Mouse (Mus musculus): ENCODE measurements around the gene Rassf8. TPM values are rescaled to one million over a fixed set of nuclear protein-coding genes. Genes with fewer than 3 reads are reported as not detected.
A peak's percentile ranks its signal among the peaks of the same experiment; 100 is the strongest.

The Rassf8 gene
- polyA plus RNA-seq, 1 experiment from 2014 or later: 4.7 TPM

- 70% methylated on average over 1 of the region's 1 CpGs for WGBS
- Histone ChIP-seq H3K9ac (no peak overlapping the region), H3K9me3 (no peaks in the 10 kb centered on the region), H3K36me3 (no peaks in the 10 kb centered on the region), H3K27ac (no peak overlapping the region), H3K4me2 (replicated peaks) (no peak overlapping the region), H3K4me1 (replicated peaks) (no peaks in the 10 kb centered on the region), H3K27me3 (replicated peaks) (no peaks in the 10 kb centered on the region), H3K4me3 (replicated peaks) (no peak overlapping the region)
- ATAC-seq: peak; percentile 88
These were observed 64.6 kb downstream of the Rassf8 start for GRCm38 (mm10) chr6:145811174-145811573.

- no peak overlapping the region for H3K27ac ChIP-seq
- no peak overlapping the region for H3K9ac ChIP-seq
- ATAC-seq: no peak
- WGBS: 48% methylated on average over 15 of the region's 15 CpGs
- H3K9me3 ChIP-seq: no peaks in the 10 kb centered on the region
- no peaks in the 10 kb centered on the region for H3K27me3 ChIP-seq (replicated peaks)
- no peaks in the 10 kb centered on the region for H3K4me1 ChIP-seq (replicated peaks)
- H3K4me3 ChIP-seq (replicated peaks): no peak overlapping the region
- no peaks in the 10 kb centered on the region; the same call in 1 of the 2 replicates for H3K36me3 ChIP-seq
- no peak overlapping the region for H3K4me2 ChIP-seq (replicated peaks)
These were observed 68.7 kb downstream of the Rassf8 start for GRCm38 (mm10) chr6:145815200-145815599.

GRCm38 (mm10) chr6:145819151-145819550 is 72.6 kb downstream of the Rassf8 start:
- Histone ChIP-seq H3K4me3 (replicated peaks) (no peak overlapping the region), H3K27me3 (replicated peaks) (no peaks in the 10 kb centered on the region), H3K27ac (no peak overlapping the region), H3K9me3 (no peaks in the 10 kb centered on the region), H3K9ac (no peak overlapping the region), H3K36me3 (no peaks in the 10 kb centered on the region; the same call in 1 of the 2 replicates), H3K4me1 (replicated peaks) (no peaks in the 10 kb centered on the region), H3K4me2 (replicated peaks) (no peak overlapping the region)
- ATAC-seq: no peak
- WGBS: 86% methylated on average over 9 of the region's 9 CpGs

DNA sequence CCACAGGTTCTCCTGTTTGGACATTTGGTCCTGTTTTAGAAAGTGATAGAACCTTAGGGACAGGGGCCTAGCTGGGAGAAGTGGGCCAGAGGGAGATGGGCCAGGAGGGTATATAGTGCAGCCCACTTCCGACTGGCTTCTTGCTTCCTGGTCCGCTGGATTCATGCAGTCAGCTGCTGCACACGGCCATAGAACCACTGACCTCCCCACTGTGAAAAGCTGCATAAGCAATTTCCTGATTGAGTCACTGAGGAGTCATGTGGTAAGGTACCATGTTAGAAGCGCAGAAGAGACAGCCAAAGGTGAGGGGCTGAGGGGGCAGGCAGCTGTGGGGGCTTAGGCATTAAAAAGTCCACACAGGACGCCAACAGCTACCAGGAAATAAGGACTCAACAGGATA is 75.7 kb downstream of the Rassf8 start:
- Histone ChIP-seq H3K27me3 (replicated peaks) (no peaks in the 10 kb centered on the region), H3K4me2 (replicated peaks) (no peak overlapping the region), H3K27ac (no peak overlapping the region), H3K36me3 (no peaks in the 10 kb centered on the region), H3K4me3 (replicated peaks) (no peak overlapping the region), H3K9ac (no peak overlapping the region), H3K9me3 (no peaks in the 10 kb centered on the region), H3K4me1 (replicated peaks) (no peaks in the 10 kb centered on the region)
- no peak for ATAC-seq
- whole genome bisulfite sequencing: 79% methylated on average over 5 of the region's 5 CpGs

DNA sequence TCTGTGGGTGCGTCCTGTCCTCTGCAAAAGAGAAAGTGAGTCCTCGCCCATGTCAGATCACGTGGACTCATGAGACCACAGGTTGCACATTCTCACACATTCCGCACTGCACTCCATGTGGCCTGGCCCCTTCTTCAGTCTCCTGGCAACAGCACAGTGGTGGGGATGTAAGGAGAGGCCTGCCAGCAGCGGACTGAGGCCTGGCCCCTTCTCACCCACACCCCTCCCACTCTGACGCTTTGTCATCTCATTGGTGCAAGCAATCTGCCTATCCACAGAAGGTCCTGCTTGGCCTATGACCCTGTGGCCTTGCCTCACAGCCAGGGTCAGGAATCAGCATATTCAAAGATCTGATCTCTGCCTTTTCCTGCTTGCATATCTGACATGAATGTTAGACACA is 76.6 kb downstream of the Rassf8 start:
- no peaks in the 10 kb centered on the region for H3K9me3 ChIP-seq
- no peak overlapping the region for H3K4me2 ChIP-seq (replicated peaks)
- ATAC-seq: peak; percentile 61
- no peak overlapping the region for H3K9ac ChIP-seq
- H3K27ac ChIP-seq: no peak overlapping the region
- H3K4me3 ChIP-seq (replicated peaks): no peak overlapping the region
- no peaks in the 10 kb centered on the region for H3K4me1 ChIP-seq (replicated peaks)
- H3K36me3 ChIP-seq: no peaks in the 10 kb centered on the region
- 58% methylated on average over 6 of the region's 6 CpGs for WGBS
- no peaks in the 10 kb centered on the region for H3K27me3 ChIP-seq (replicated peaks)

- ATAC-seq: 0 out of 2 replicates have a peak, but pooled peaks have one; percentile 41
- Histone ChIP-seq H3K4me3 (replicated peaks) (no peak overlapping the region), H3K9ac (no peak overlapping the region), H3K36me3 (no peaks in the 10 kb centered on the region), H3K4me2 (replicated peaks) (no peak overlapping the region), H3K9me3 (no peaks in the 10 kb centered on the region), H3K27me3 (replicated peaks) (no peaks in the 10 kb centered on the region), H3K27ac (no peak overlapping the region), H3K4me1 (replicated peaks) (no peaks in the 10 kb centered on the region)
- 43% methylated on average over 5 of the region's 5 CpGs for WGBS
These were observed 77.2 kb downstream of the Rassf8 start for GRCm38 (mm10) chr6:145823588-145824234.

- Histone ChIP-seq H3K4me2 (replicated peaks) (no peak overlapping the region), H3K9me3 (no peaks in the 10 kb centered on the region), H3K27me3 (replicated peaks) (no peaks in the 10 kb centered on the region), H3K9ac (no peak overlapping the region), H3K4me1 (replicated peaks) (no peaks in the 10 kb centered on the region), H3K27ac (no peak overlapping the region), H3K36me3 (no peaks in the 10 kb centered on the region), H3K4me3 (replicated peaks) (no peak overlapping the region)
- WGBS: 93% methylated on average over 4 of the region's 4 CpGs
- no peak for ATAC-seq
These were observed 79.8 kb downstream of the Rassf8 start for GRCm38 (mm10) chr6:145826305-145826704.

GRCm38 (mm10) chr6:145829062-145829835 is 82.7 kb downstream of the Rassf8 start:
- H3K9ac ChIP-seq: no peak overlapping the region
- no peaks in the 10 kb centered on the region for H3K4me1 ChIP-seq (replicated peaks)
- H3K9me3 ChIP-seq: no peaks in the 10 kb centered on the region
- no peaks in the 10 kb centered on the region for H3K36me3 ChIP-seq
- no peak for ATAC-seq
- no peaks in the 10 kb centered on the region for H3K27me3 ChIP-seq (replicated peaks)
- no peak overlapping the region for H3K4me2 ChIP-seq (replicated peaks)
- H3K4me3 ChIP-seq (replicated peaks): no peak overlapping the region
- 82% methylated on average over 16 of the region's 16 CpGs for WGBS
- H3K27ac ChIP-seq: no peak overlapping the region

- no peak overlapping the region for H3K27ac ChIP-seq
- H3K4me1 ChIP-seq (replicated peaks): no peaks in the 10 kb centered on the region
- H3K4me3 ChIP-seq (replicated peaks): no peak overlapping the region
- no peaks in the 10 kb centered on the region for H3K36me3 ChIP-seq
- no peaks in the 10 kb centered on the region for H3K9me3 ChIP-seq
- WGBS: 16% methylated on average over 8 of the region's 8 CpGs
- no peaks in the 10 kb centered on the region for H3K27me3 ChIP-seq (replicated peaks)
- H3K9ac ChIP-seq: no peak overlapping the region
- no peak overlapping the region for H3K4me2 ChIP-seq (replicated peaks)
- peak; percentile 70 for ATAC-seq
These were observed 83.6 kb downstream of the Rassf8 start for GRCm38 (mm10) chr6:145830117-145830516.

DNA sequence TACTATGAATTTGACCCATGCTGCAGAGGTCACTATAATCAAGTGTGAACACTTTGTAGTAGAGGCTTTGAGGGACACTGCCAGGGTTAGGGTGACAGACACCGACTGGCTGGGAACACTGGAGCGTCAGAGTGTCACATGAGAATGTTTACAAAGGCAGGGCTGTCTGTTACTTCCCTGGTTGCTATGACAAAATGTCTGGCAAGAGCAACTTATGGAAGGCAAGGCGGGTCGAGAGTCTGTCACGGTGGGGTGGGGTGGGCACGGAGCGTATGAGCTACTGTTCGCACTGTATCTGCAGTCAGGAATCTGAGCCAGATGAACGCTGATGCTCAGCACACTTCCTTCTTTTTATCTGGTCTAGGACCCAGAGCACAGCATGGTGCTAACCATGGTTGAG is 84.1 kb downstream of the Rassf8 start:
- Histone ChIP-seq H3K4me2 (replicated peaks) (no peak overlapping the region), H3K36me3 (no peaks in the 10 kb centered on the region), H3K9me3 (no peaks in the 10 kb centered on the region), H3K9ac (no peak overlapping the region), H3K27ac (no peak overlapping the region), H3K4me1 (replicated peaks) (no peaks in the 10 kb centered on the region), H3K4me3 (replicated peaks) (no peak overlapping the region), H3K27me3 (replicated peaks) (no peaks in the 10 kb centered on the region)
- peak; percentile 23; the same call in 1 of the 2 replicates for ATAC-seq
- 37% methylated on average over 9 of the region's 9 CpGs for WGBS

GRCm38 (mm10) chr6:145832927-145833326 is 86.4 kb downstream of the Rassf8 start:
- no peaks in the 10 kb centered on the region for H3K36me3 ChIP-seq
- H3K4me1 ChIP-seq (replicated peaks): no peaks in the 10 kb centered on the region
- no peaks in the 10 kb centered on the region for H3K9me3 ChIP-seq
- H3K27ac ChIP-seq: no peak overlapping the region
- no peak overlapping the region for H3K4me2 ChIP-seq (replicated peaks)
- 72% methylated on average over 8 of the region's 8 CpGs for WGBS
- no peak overlapping the region for H3K9ac ChIP-seq
- no peaks in the 10 kb centered on the region for H3K27me3 ChIP-seq (replicated peaks)
- no peak overlapping the region for H3K4me3 ChIP-seq (replicated peaks)
- no peak for ATAC-seq

DNA sequence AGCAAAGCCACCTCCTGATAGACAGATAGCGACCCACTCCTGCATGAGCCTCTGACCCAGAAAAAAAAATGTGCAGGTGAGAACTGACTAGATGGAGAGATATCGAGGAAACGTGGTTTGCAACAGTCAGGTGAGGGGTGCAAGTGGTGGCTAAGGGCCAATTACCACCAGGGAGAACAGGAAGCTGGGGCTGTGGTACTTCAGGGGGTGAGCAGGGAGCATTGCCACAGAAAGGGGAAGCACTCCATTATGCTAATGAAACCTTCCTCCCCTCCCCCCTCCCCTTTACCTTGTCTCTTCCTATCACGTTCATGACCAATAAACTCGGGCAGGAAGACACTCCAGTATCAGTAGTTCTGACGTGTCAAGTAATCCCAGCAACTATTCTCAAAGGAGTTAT is 88.8 kb downstream of the Rassf8 start:
- Histone ChIP-seq H3K4me1 (replicated peaks) (no peaks in the 10 kb centered on the region), H3K4me2 (replicated peaks) (no peak overlapping the region), H3K9me3 (no peaks in the 10 kb centered on the region), H3K27me3 (replicated peaks) (no peaks in the 10 kb centered on the region), H3K36me3 (no peaks in the 10 kb centered on the region), H3K27ac (no peak overlapping the region), H3K4me3 (replicated peaks) (no peak overlapping the region), H3K9ac (no peak overlapping the region)
- 45% methylated on average over 6 of the region's 6 CpGs for WGBS
- ATAC-seq: no peak

DNA sequence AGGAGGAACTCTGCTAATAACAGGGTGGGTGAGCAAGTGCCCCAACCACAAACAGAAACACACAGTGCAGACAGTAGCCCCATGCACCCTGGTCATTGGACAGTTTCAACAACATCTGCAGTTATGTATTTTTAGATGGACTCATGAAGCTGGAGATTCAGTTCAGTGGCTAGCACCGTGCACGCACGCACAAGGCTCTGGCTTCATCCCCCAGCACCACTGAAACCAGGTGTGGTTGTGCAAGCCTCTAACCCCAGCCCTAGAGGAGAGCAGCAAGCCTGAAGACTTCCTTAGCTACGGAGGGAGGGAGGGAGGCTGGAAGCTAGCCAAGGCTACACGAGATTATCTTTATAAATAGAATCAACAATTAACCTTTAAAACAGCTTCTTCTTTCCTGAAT is 99.1 kb downstream of the Rassf8 start:
- Histone ChIP-seq H3K4me3 (replicated peaks) (no peak overlapping the region), H3K36me3 (no peaks in the 10 kb centered on the region), H3K9me3 (no peaks in the 10 kb centered on the region), H3K27ac (no peak overlapping the region), H3K27me3 (replicated peaks) (no peaks in the 10 kb centered on the region), H3K9ac (no peak overlapping the region), H3K4me1 (replicated peaks) (no peaks in the 10 kb centered on the region), H3K4me2 (replicated peaks) (no peak overlapping the region)
- 53% methylated on average over 5 of the region's 5 CpGs for WGBS
- no peak for ATAC-seq
